Mouse (Mus musculus) ES-E14 (cell line): ENCODE results near the gene Gmppa. TPM values are rescaled to one million over a fixed set of nuclear protein-coding genes. Genes with fewer than 3 reads are reported as not detected.

Source experiments
- DNase-seq: peaks from one replicate; pipeline ENCODE4 v3.0.0-alpha.2; 2013; ENCODE audit warnings: low read depth, low spot score
- H3K27ac ChIP-seq: 2 replicates; pipeline ENCODE4 v1.5.1; 2012; ENCODE audit warnings: low read depth, mild to moderate bottlenecking, low read length, moderate library complexity, mixed read lengths; ENCODE audit not compliant: poor library complexity, insufficient read depth, severe bottlenecking
- H3K36me3 ChIP-seq: 2 replicates; pipeline ENCODE4 v1.6.1; 2012; ENCODE audit warnings: mild to moderate bottlenecking, low read length, moderate library complexity, mixed read lengths; ENCODE audit not compliant: control insufficient read depth, poor library complexity, insufficient read depth, severe bottlenecking
- H3K4me1 ChIP-seq, 2 experiments: fragments of 150-350 bp in 1 of 2; sonication (generic) in 1 of 2; 2 replicates each; pipeline ENCODE4 v1.6.1; 2012; ENCODE audit warnings: low read length in 2 of 2, mild to moderate bottlenecking in 1 of 2, mixed read lengths in 1 of 2; ENCODE audit not compliant: control insufficient read depth in 2 of 2, insufficient read depth in 2 of 2, poor library complexity in 1 of 2
- H3K4me3 ChIP-seq, 2 experiments: fragments of 150-350 bp in 1 of 2; sonication (generic) in 1 of 2; 2 replicates each; pipeline ENCODE4 v1.5.1; 2012; ENCODE audit warnings: low read length in 2 of 2, low read depth in 1 of 2, mild to moderate bottlenecking in 1 of 2, mixed read lengths in 1 of 2; ENCODE audit not compliant: insufficient read depth in 1 of 2, poor library complexity in 1 of 2, severe bottlenecking in 1 of 2
- H3K9ac ChIP-seq: 2 replicates; pipeline ENCODE4 v1.6.1; 2012; ENCODE audit warnings: low read depth, mild to moderate bottlenecking, low read length, mixed read lengths; ENCODE audit not compliant: poor library complexity, insufficient read depth, severe bottlenecking
- H3K9me3 ChIP-seq: fragments of 150-350 bp; sonication (generic); 2 replicates; pipeline ENCODE4 v1.6.1; 2012; ENCODE audit warnings: low read depth, mild to moderate bottlenecking, low read length; ENCODE audit not compliant: control insufficient read depth, insufficient read depth
- CHD2 ChIP-seq: IDR thresholded peaks from 2 replicates; pipeline ENCODE4 v1.6.1; 2014; ENCODE audit warnings: mild to moderate bottlenecking, low read depth, low read length, inconsistent platforms
- HCFC1 ChIP-seq: IDR thresholded peaks from 2 replicates; pipeline ENCODE4 v1.6.1; 2012; ENCODE audit warnings: low read length, inconsistent platforms, borderline replicate concordance; ENCODE audit not compliant: insufficient read depth
- MAFK ChIP-seq: IDR thresholded peaks from 2 replicates; pipeline ENCODE4 v1.6.1; 2014; ENCODE audit warnings: mild to moderate bottlenecking, low read depth, low read length, inconsistent platforms; ENCODE audit not compliant: insufficient read depth
- ZC3H11A ChIP-seq: IDR thresholded peaks from 2 replicates; pipeline ENCODE4 v1.6.1; 2012; ENCODE audit warnings: low read depth, mild to moderate bottlenecking, inconsistent platforms, low read length, borderline replicate concordance
- ZNF384 ChIP-seq: IDR thresholded peaks from 2 replicates; pipeline ENCODE4 v1.6.1; 2012; ENCODE audit warnings: low read depth, low read length, inconsistent platforms
- in situ Hi-C, 2 experiments: fragments of 600-800 bp; cut with MboI; formaldehyde crosslinking; loops; one replicate each; pipeline ENCODE4 v1.15.1; 2025; ENCODE audit warnings: low sequenced_read_pairs in 2 of 2, inconsistent platforms in 1 of 2; ENCODE audit not compliant: unreplicated experiment in 2 of 2
- total RNA-seq: library from RNA; depleted of rRNA; stranded (reverse); fragments of 300-350 nt; gene quantifications from 2 replicates; pipeline ENCODE4 v1.2.3, GENCODE M21; 2012; rRNA removed

The Gmppa gene
- total RNA-seq = 40.2 and 51.6 TPM in 2 replicates

DNA sequence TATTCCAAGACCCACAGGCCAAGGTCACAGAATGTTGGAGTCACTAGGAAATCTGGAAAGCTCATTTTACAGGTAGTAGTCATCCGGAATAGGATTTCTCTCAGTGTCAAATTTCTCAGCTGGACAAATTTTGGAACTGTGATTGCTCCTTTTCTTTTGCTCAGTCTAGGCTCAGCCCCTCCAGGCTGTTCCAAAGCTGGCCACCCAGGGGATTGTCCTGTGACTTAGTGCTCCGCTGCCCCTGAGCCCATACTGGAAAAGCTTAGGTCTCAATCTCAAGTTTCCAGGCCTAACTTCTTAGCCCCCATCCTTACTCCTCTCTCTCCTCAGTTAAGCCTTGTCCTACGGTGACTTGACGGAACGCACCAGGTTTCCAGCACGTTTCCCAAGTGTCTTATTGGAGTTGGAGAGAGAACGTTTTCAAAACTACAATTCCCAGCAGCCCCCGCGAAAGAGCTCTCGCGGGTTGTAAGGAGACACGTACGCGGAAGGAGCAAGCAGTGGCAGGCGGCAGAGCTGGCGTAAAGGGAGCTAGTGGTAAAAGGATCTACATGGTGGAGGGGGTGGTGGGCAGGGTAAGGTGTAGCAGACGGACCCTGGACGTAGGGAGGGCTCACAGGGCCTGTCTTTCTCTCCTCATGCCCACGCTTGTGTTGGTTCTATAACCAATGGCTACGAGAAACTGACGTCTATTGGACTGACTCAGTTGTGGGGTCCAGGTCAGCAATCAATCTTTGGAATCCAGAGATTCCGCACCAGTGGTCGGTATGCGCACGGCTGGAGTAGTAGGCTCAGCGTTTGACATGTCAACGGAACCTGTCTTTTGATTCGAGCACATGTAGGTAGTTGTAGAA lies at the start of gene Gmppa:
Gene Gmppa (plus strand): TSS at position 456 of the 854 bp plus-strand sequence.
- peak within 1 kb of the TSS; percentile 92 to 95 for H3K4me3 ChIP-seq
- TF ChIP-seq MAFK (no peak), ZNF384 (no peak), ZC3H11A (no peak), CHD2 (peak; percentile 95), HCFC1 (peak; percentile 96)
- peak within 1 kb of the TSS; percentile 92 for H3K9ac ChIP-seq
- H3K36me3 ChIP-seq = 0 out of 2 replicates have a peak, but pooled peaks cover 2% of the 10 kb centered on the region
- H3K27ac ChIP-seq = no peak within 1 kb of the TSS; the same call in 1 of the 2 replicates
- peaks cover 4 to 9% of the 10 kb centered on the region in 2 experiments; a peak in 2 of 4 replicates for H3K4me1 ChIP-seq
- in situ Hi-C loops = no loop called here
- peak; percentile 85 for DNase-seq
- no peaks in the 10 kb centered on the region for H3K9me3 ChIP-seq

DNA sequence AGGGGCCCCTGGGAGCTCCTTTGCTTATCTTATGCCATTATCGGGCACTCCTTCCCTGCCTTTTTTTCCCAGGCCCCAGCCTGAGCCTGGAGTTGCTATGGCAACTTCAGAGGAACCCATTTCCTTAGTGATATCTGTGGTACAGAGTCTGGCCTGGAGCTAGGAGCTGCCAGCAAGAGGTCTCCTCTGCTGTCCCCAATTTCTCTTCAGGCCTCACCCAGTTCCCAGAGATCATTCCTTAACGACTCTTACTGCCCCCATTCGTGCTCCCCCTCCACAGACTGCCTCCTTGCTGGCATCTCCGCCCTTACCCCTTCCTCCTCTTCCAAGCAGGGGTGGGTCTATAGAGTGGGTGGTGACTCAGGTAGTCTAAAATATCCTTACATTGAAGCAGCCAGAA lies 49.6 kb upstream of the Gmppa start:
- Histone ChIP-seq H3K9ac (no peak overlapping the region), H3K9me3 (no peaks in the 10 kb centered on the region), H3K27ac (no peak overlapping the region), H3K4me1 (peaks cover 2 to 12% of the 10 kb centered on the region in 2 experiments; a peak in 3 of 4 replicates), H3K4me3 (no peak overlapping the region), H3K36me3 (peaks cover 2% of the 10 kb centered on the region; the same call in 1 of the 2 replicates)
- in situ Hi-C loops = no loop called here
- no peak for DNase-seq
- no peak for TF ChIP-seq ZC3H11A
- TF ChIP-seq MAFK = no peak
- TF ChIP-seq ZNF384 = no peak
- no peak for TF ChIP-seq HCFC1
- TF ChIP-seq CHD2 = no peak

DNA sequence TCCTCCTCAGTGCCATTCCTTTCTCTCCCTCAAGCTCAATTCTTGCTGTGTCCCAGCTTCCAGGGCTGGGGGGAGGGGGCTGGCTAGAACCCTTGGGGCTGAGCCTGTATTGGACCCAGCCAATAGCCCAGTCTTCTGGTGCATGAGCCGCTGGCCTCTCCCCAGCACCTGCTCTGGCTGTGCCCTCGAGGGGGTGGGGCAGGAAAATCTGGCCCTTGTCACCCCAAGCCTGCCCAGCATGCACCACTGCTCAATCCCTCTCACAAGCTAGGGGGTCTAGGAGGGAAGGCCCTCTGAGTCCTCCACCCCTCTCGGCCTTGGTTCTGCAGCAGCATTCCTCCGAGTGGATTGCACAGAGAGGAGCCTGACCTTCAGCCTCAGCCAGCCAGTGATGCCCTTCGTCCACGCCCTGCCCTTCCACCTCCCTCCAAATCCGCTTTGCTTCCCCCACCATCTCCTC lies 48.2 kb upstream of the Gmppa start:
- no peaks in the 10 kb centered on the region for H3K9me3 ChIP-seq
- H3K27ac ChIP-seq = no peak overlapping the region
- H3K9ac ChIP-seq = no peak overlapping the region
- H3K36me3 ChIP-seq = peaks cover 2% of the 10 kb centered on the region; the same call in 1 of the 2 replicates
- no peak for TF ChIP-seq ZNF384
- TF ChIP-seq ZC3H11A = no peak
- no peak for TF ChIP-seq HCFC1
- no peak for TF ChIP-seq CHD2
- no peak for TF ChIP-seq MAFK
- no peak for DNase-seq
- peaks cover 0 to 10% of the 10 kb centered on the region in 2 experiments; a peak in 1 of 4 replicates for H3K4me1 ChIP-seq
- H3K4me3 ChIP-seq = peak overlapping the region in 1 of 2 experiments; percentile 40; a peak in 1 of 4 replicates
- in situ Hi-C loops = no loop called here

DNA sequence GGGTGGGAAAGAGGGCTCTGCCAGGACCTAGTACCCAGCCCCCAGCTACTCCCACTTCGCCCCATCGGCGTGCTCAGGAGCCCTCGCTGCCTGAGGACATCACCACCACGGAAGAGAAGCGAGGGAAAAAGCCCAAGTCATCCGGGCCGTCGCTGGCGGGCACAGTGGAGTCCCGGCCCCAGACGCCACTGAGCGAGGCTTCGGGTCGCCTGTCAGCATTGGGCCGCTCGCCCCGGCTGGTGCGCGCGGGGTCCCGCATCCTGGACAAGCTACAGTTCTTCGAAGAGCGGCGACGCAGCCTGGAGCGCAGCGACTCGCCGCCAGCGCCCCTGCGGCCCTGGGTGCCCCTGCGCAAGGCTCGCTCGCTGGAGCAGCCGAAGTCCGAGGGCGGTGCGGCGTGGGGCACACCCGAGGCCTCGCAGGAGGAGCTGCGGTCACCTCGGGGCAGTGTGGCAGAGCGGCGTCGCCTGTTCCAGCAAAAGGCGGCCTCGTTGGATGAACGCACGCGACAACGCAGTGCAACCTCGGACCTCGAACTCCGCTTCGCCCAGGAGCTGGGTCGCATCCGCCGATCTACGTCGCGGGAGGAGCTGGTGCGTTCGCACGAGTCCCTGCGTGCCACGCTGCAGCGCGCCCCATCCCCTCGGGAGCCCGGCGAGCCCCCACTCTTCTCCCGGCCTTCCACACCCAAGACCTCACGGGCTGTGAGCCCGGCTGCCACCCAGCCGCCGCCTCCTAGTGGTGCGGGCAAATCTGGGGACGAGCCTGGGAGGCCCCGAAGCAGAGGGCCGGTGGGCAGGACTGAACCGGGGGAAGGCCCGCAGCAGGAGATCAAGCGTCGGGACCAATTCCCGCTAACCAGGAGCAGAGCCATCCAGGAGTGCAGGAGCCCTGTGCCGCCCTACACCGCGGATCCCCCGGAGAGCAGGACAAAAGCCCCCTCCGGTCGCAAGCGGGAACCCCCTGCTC lies 47.5 kb upstream of the Gmppa start:
- peak overlapping the region; percentile 32 to 40; a peak in 3 of 4 replicates for H3K4me3 ChIP-seq
- no peak for DNase-seq
- no peaks in the 10 kb centered on the region for H3K9me3 ChIP-seq
- H3K27ac ChIP-seq = no peak overlapping the region
- H3K36me3 ChIP-seq = peaks cover 2% of the 10 kb centered on the region; the same call in 1 of the 2 replicates
- in situ Hi-C loops = no loop called here
- peaks cover 0 to 8% of the 10 kb centered on the region in 2 experiments; a peak in 1 of 4 replicates for H3K4me1 ChIP-seq
- no peak for TF ChIP-seq MAFK
- TF ChIP-seq ZNF384 = no peak
- TF ChIP-seq ZC3H11A = no peak
- TF ChIP-seq CHD2 = no peak
- no peak for TF ChIP-seq HCFC1
- peak overlapping the region; percentile 2 for H3K9ac ChIP-seq
